Mouse (Mus musculus): ENCODE measurements at regions not wholly inside any gene's neighbourhood (a gene's known extent, or its start where the extent isn't known, plus 50 kb on each side); places are given as distances from the start of the nearest gene placed in this dataset.
A peak's percentile ranks its signal among the peaks of the same experiment; 100 is the strongest.

DNA sequence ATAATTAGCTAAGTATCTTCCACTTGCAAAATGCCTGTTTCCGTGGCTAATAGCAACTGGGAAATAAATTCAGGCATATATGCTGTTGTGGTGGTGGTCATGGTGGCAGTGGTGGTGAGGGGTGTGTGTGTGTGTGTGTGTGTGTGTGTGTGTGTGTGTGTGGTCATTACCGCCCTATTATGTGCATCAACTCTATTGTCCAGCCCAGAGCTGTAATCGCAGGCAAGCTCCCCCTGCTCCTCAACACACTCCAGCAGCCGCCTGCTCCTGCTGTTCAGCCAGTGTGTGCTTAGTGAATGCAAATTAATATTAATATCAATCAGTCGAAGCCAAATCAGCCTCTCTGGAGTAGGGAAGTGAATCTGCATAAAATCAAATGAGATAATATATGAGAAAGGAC is 152.9 kb upstream of the Zic3 start:
- ATAC-seq (replicated peaks in 1 of 2; ENCODE audit: insufficient read depth in 1 of 2, low FRiP score in 2 of 2, low TSS enrichment in 1 of 2, low read depth in 1 of 2, poor library complexity in 2 of 2, severe bottlenecking in 2 of 2) = no peak

DNA sequence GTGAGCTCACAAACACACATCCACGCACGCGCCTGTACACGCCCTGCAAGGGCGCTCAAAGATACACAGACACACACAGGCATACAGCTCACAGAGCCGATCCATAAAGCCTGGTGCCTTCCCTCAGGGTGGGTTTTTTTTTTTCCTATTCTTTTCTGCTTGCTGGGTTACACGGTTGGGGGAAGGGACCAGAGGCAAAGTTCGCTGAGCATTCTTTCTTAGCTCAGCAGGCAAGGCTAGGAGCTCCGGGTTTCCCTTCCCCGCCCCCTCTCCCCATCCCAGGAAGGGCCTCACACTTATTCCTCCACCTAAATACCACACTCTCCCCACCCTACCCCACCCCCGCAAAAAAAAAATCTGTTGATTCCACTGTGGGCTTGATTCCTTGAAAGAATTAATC is 105.8 kb upstream of the Zic3 start:
- ATAC-seq (replicated peaks in 1 of 2; ENCODE audit: insufficient read depth in 1 of 2, low FRiP score in 2 of 2, low TSS enrichment in 1 of 2, low read depth in 1 of 2, poor library complexity in 2 of 2, severe bottlenecking in 2 of 2) = no peak

DNA sequence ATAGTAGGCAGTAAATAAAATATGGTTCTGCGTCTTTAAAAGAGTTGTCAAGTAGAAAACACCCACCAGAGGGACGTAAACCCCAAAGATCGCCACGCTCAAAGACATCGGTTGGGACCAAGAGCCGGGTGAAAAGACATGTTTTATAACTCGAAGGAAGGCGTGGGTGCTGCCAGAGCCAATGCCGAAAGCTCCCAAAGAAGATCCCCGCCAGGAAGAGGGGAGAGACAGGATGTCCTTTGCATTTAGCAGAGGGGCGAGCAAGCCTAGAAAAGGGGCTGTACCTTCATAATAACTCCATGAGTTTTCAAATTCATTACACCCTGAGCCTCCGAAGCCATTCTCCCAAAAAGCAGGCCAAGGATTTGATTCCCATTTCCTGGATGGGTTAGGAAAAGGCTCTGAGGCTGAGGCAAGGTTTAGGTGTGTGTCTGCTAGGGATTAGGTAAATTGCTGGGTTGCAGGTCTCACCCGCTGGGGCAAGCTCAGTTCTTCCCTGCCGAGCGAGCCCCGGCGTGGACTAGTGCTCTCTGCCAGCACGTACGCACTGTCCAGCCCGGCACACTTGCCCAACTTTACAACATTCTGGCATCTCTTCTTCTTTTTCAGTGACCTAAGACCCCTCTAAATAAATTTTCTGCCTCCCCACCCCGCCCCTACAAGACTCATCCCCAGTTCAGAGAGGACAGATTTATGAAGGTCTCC is 104.9 kb upstream of the Zic3 start:
- ATAC-seq (replicated peaks in 1 of 2; ENCODE audit: insufficient read depth in 1 of 2, low FRiP score in 2 of 2, low TSS enrichment in 1 of 2, low read depth in 1 of 2, poor library complexity in 2 of 2, severe bottlenecking in 2 of 2) = no peak

DNA sequence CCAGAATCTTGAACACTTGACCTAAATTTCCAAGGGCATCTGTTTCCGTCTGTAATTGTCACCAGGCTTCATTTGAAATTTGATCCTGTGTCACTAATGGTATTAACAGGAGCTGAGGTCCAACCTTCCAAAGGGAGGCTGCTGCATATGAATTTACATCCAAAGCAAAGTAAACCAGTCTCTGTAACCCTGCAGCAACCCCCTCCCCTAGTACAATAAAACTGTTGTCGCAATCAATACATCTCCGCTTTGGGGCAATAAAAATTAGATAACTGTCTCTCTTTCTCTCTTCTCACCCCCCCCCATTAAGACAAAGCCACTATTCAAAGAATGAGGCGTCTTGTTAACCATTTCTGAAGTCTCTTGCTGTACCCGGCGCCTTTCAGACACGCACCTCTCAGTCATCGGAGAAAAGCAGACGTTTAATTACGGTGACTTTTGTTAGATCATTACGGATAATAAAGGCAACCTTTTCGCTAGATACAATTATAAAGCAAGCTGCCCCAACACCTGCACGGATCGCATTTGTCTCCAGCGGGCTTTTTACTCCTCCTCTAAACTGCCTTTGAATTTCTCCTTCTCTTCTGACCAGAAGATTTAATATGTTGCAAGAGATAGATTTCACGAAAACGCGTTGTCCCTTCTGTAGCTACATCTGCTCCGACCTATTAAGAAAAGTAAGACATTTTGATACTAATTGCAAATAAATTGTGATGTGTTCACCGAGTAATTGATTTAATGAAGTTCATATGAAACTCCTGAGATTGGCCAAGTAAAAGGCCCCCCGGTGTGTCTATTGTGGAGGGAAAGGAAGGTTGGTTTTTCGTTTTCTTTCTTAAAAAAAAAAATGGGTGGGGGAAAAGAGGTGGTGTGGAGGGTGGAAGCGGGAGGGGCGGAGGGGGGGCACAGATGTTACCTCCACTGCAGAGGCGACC is 104.1 kb upstream of the Zic3 start:
- no peak for ATAC-seq (replicated peaks in 1 of 2; ENCODE audit: insufficient read depth in 1 of 2, low FRiP score in 2 of 2, low TSS enrichment in 1 of 2, low read depth in 1 of 2, poor library complexity in 2 of 2, severe bottlenecking in 2 of 2)

DNA sequence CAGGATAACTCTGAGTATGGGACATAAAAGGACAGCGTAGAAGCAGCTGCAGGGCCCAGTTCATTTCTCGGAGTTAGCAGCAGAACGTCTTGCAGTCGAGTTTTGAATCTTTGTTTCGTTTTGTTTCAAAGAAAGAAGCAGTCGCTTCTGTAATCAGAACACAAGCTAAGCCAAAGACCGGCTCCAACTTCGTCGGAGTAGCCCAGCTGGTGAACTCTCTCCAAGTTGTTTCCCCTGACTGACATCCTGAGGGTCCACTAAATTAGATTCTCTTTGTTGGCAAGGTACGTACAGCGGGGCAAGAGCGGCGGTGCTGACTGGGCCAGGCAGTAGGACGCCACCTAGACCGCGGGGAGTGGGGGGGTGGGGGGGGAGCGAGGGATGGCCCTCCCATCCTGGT is 102.6 kb upstream of the Zic3 start:
- ATAC-seq (replicated peaks in 1 of 2; ENCODE audit: insufficient read depth in 1 of 2, low FRiP score in 2 of 2, low TSS enrichment in 1 of 2, low read depth in 1 of 2, poor library complexity in 2 of 2, severe bottlenecking in 2 of 2) = no peak

DNA sequence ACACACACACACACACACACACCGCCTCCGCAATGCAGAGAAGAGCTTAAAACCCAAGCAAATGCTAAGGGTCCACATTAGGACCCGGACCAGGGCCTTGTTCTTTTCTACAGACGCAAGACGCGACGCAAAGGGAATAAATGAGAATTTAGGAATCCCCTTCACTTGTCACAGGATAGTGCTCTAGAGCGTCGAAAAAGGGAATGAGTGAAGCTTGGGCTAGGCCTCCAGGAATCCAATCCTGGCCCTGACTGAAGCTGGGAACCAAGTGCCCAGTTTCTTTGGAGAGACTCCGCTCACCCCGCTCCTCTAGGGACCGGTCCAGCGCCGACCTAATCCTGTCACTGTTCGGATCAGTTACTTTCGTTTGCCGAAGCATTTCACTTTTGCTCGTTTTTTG is 102.1 kb upstream of the Zic3 start:
- no peak for ATAC-seq (replicated peaks in 1 of 2; ENCODE audit: insufficient read depth in 1 of 2, low FRiP score in 2 of 2, low TSS enrichment in 1 of 2, low read depth in 1 of 2, poor library complexity in 2 of 2, severe bottlenecking in 2 of 2)

DNA sequence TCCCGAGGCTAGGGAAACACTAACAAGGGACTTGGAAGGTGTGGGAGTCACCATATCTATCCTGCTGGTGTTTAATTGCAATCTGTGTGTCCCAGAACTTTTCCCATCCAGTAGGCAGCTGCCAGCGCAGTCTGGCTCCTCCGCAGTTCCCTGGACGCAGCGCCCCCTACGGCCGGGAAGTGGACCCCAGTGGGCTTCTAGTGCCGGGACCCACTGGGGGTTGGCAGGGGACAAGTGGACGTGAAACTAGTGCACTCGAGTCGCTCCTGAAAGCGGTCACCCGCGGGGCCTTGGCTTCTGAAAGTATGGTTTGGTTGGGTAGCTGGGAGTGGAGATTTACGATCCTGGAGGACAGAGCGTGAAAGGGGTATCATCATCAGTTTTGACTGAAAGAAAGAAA is 101.2 kb upstream of the Zic3 start:
- ATAC-seq (replicated peaks in 1 of 2; ENCODE audit: insufficient read depth in 1 of 2, low FRiP score in 2 of 2, low TSS enrichment in 1 of 2, low read depth in 1 of 2, poor library complexity in 2 of 2, severe bottlenecking in 2 of 2) = no peak

DNA sequence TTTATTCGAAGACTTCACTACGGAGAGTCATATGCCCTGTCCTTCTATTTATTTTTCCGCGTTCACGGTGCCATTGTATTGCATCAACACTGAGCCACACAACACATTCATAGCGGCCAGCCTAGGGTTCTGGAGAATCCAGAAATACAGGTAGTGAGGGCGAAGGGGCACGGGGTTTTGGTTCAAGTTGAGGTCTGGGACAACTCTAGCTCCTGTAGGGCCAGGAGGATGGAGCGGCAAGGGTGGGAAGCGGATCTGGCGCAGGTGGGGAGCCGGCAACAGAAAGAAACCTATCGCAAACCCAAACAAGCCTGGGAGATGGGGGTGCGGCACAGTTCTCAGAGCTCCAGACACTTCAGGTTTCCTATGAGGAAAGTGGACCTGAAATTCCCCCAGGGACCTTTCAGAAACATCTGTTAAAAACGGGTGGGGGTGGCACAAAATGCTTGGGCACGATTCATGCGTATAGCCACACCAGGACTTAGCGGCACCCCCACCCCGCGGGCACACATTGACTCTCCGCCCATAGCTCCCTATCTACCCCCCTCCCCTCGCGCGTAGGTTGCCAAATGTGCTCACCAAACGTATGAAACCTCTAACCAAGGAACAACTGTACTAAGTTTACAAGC is 100.6 kb upstream of the Zic3 start:
- ATAC-seq (replicated peaks in 1 of 2; ENCODE audit: insufficient read depth in 1 of 2, low FRiP score in 2 of 2, low TSS enrichment in 1 of 2, low read depth in 1 of 2, poor library complexity in 2 of 2, severe bottlenecking in 2 of 2) = no peak

DNA sequence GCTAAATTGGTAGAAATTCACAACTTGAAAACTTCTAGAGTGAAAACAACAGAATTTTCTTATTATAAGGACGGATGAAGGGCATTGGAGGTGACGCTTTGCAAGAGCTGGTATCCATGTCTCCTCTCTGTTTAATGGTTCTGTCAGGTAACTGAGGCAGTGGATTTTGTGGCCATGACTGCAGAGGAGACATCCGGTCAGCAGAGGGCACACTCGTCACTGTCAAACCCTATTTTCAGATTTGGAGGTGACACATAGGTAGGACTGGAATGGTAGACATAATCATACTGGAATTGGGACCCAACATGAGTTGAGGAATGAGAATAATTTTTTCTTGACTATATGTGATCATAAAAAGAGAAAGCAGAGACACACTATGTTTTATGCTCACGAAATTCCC is 98.7 kb upstream of the Zic3 start:
- ATAC-seq (replicated peaks in 1 of 2; ENCODE audit: insufficient read depth in 1 of 2, low FRiP score in 2 of 2, low TSS enrichment in 1 of 2, low read depth in 1 of 2, poor library complexity in 2 of 2, severe bottlenecking in 2 of 2) = no peak

DNA sequence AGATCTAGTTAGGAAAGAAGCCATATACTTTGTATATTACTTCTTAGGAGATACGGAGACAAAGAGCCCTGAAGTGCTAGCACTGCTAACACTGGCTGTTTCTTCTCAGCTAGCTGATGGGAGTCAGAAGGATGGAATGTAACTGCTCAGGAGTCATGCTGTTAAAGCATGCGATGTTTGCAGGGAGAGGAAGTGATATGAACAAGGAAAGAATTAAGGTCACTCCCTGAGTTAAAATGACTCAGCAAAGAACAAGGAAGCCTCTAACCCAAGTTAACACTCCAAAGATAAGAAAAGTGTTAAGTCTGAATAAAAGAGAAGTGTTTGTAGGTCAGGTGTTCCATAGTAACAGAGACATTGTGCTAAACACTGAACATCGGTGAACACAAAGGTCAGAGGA is 86.9 kb upstream of the Zic3 start:
- ATAC-seq (replicated peaks in 1 of 2; ENCODE audit: insufficient read depth in 1 of 2, low FRiP score in 2 of 2, low TSS enrichment in 1 of 2, low read depth in 1 of 2, poor library complexity in 2 of 2, severe bottlenecking in 2 of 2) = peak in 1 of 2 experiments; percentile 22; a peak in 3 of 4 replicates

DNA sequence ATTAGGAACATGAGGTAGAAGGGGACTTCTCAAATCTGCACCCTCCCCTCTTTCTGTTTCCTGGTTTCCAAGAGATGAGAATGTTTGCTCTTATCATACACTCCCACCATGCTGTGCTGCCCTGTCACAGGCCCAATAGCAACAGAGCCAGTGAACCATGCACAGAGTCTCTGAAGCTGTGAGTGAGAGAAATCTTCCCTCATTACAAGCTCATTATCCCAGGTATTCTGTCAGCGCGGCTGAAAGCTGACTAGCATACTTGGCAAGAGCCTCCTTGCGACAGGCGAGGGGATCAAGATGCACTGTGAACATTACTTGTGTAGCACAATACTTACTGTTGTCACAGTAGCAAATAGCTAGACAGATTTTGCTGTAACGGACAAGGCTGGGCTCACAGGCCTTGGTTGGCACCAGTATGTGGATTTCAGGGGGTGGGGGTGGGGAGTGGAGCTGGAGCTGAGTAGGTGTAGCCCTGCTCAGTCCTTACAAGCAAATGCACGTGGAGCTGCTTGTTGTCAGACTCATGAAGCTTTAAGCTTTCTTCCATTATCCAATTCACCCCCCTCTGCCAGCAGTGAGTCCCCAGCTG is 84.2 kb upstream of the Zic3 start:
- no peak for ATAC-seq (replicated peaks in 1 of 2; ENCODE audit: insufficient read depth in 1 of 2, low FRiP score in 2 of 2, low TSS enrichment in 1 of 2, low read depth in 1 of 2, poor library complexity in 2 of 2, severe bottlenecking in 2 of 2)

DNA sequence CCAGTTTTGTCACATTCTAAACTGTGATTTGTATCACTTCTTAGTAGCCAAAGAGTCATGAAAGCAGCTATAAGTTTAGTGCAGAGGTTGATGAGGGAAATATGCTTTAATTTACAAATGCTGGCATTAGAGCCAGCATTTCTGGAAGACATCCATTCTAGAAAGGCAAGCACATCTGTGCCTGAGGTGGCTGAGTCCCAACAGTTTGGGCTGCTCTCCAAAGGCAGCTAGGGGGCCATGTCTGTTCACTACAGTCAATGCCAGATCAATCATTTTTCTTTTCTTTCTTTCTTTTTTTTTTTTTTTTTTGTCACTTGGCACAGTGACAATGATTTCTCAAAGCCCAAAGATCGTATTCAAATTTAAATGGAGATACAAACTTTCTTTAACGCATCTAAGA is 71.6 kb upstream of the Zic3 start:
- no peak for ATAC-seq (replicated peaks in 1 of 2; ENCODE audit: insufficient read depth in 1 of 2, low FRiP score in 2 of 2, low TSS enrichment in 1 of 2, low read depth in 1 of 2, poor library complexity in 2 of 2, severe bottlenecking in 2 of 2)

DNA sequence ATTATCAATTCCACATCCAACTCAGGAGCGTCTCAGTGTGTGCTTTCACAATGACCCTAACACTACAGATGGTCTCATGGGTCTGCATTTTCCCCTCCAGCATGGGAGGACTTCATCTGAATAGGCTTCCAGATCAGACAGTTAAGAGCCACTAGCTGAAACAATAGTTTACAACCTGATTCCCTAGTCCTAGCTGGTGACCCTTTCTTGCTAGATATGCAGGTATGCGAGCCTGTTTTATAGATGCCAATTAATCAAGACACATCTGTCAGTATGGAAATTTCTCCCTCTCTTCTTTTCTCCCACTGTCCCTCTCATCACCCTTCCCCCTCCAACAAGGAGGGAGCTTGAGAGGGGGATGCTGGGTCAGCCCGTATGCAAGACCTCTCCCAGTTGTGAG is 71.2 kb upstream of the Zic3 start:
- ATAC-seq (replicated peaks in 1 of 2; ENCODE audit: insufficient read depth in 1 of 2, low FRiP score in 2 of 2, low TSS enrichment in 1 of 2, low read depth in 1 of 2, poor library complexity in 2 of 2, severe bottlenecking in 2 of 2) = no peak

DNA sequence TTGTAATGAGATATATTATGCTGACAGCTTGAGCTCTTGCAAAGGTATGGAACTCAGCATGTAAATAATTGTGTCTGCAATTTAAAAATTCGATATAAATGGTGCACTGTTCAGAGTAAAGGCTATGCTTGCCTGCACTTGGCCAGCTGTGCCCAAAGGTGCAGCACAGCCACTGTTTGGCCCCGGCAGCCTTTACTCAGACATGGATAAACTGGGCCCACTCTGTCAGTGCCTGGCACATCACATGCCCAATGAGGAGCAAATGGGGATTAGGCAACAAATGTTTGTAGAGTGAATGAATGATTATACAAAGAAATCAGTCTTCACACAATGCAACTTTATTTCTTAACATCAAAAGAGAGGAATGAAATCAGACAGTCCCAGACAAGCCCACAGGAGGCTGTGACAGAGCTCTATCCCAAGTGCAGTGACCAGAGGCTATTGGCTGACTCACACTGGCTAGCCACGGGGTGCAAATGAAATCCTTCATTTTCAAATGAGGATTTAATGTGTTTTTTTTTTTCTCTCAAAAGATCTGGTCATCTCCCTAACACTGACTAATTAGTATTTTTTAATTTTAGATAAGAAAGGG is 67.8 kb upstream of the Zic3 start:
- no peak for ATAC-seq (replicated peaks in 1 of 2; ENCODE audit: insufficient read depth in 1 of 2, low FRiP score in 2 of 2, low TSS enrichment in 1 of 2, low read depth in 1 of 2, poor library complexity in 2 of 2, severe bottlenecking in 2 of 2)

Data from hematopoietic stem cell, adult 5-6 weeks (primary cell).